Mouse (Mus musculus): Measurements from ENCODE around the gene Hs3st5. TPM values are rescaled to one million over a fixed set of nuclear protein-coding genes. Genes with fewer than 3 reads are reported as not detected.

The Hs3st5 gene
- 0.08 TPM in 1 of 2 replicates, not detected in the other for polyA plus RNA-seq (2012; rRNA removed)

DNA sequence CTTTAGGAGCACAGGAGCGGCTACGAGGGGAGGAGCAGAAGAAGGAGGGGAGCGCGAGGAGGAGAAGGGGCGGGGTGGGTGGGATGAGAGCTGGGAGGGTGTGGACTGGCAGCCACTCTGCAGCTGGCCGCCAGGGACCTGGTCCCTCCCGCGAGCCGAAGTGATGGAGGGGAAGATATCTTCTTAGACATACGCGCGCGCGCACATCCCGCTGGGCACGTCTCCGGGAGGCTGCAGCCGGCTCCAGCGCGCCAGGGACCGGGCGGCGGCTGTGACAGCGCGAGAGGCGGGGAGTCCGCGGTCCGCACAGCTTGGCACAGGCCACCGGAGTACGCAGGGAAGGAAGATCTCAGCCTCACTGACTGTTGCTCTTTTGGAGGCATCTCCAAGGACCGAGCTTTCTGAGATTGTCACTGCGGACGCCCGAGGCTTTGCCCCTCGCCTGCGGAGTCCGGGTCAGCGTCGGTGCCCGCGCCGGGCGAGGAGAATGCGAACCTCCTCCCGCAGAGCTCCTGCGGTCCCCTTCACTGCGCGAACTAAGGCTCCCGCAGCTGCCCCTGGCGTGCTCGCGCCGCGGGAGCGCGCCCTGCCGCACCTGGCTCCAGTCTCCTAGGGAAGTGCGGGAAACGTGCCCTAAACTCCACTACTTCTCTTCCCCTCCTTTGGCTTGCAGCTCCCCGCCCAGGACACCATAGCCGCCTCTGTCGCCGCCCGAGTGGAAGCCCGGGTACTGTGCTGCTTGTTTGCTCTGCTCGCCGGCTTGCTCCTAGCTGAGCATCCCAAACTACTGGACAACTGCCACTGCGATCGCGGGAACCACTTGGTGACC is at the start of gene Hs3st5:
Hs3st5 (plus strand) TSS at position 88 of the 829 bp plus-strand sequence.
- no peak for TF ChIP-seq POLR2A (IDR thresholded peaks at IDR 0.05; ENCODE audit: borderline replicate concordance, extremely low read depth, low read depth, low read length)
- TF ChIP-seq CTCF (IDR thresholded peaks at IDR 0.05; ENCODE audit: insufficient read depth, low read length), result no peak
- H3K4me3 ChIP-seq (replicated peaks; ENCODE audit: extremely low read depth, low read depth, low read length), result no peak within 1 kb of the TSS
- no peak for DNase-seq

DNA sequence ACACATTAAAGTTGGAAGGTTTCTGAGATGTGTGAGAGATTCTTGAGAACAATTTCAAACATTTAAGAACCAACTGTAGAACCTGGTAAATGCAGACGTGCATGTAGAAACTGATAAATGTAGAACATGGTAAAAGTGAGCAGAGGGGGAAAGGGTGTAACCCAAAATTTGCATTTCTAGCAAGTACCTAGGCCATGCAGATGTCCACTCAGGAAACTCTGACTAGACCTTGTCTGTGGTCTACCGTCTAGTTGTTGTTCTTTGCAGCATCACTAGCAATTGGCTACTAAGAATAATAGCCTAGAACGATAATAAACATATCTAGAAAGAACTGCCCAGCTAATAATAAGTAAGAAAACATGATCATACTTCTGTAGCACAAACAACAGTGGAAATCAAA is 38.0 kb upstream of the Hs3st5 start:
- no peaks in the 10 kb centered on the region for H3K4me1 ChIP-seq (ENCODE audit: control insufficient read depth, insufficient read depth, low read length)
- TF ChIP-seq POLR2A (IDR thresholded peaks at IDR 0.05; ENCODE audit: borderline replicate concordance, extremely low read depth, low read depth, low read length) (no peak), CTCF (IDR thresholded peaks at IDR 0.05; ENCODE audit: insufficient read depth, low read length) (no peak)
- DNase-seq, result no peak
- 80% methylated on average over 3 of the region's 3 CpGs for WGBS
- no peak overlapping the region for H3K4me3 ChIP-seq (replicated peaks; ENCODE audit: extremely low read depth, low read depth, low read length)

More for the DNA sequence above, at the start of gene Hs3st5:
- no peaks in the 10 kb centered on the region for H3K4me1 ChIP-seq (ENCODE audit: control insufficient read depth, insufficient read depth, low read length)
- WGBS, result under 1% methylated on average over 69 of the region's 71 CpGs

DNA sequence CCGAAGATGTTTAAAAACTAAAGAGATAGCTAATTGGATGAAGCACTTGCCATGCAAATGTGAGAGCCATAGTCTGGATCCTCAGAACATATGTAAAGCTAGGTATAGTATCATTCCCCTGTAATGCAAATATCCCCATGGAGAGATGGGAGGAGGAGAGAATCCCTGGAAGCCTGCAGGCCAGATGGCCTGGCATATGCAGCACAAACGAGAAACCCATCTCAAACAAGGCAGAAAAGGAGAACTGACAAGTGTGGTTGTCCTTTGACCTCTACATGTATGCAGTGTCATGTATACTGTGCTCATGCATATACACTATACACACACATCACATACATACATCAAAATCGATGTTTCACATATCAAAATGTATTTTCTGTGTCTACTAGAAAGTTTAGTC is 35.5 kb upstream of the Hs3st5 start:
- no peak for TF ChIP-seq CTCF (IDR thresholded peaks at IDR 0.05; ENCODE audit: insufficient read depth, low read length)
- TF ChIP-seq POLR2A (IDR thresholded peaks at IDR 0.05; ENCODE audit: borderline replicate concordance, extremely low read depth, low read depth, low read length), result no peak
- no peak overlapping the region for H3K4me3 ChIP-seq (replicated peaks; ENCODE audit: extremely low read depth, low read depth, low read length)
- H3K4me1 ChIP-seq (ENCODE audit: control insufficient read depth, insufficient read depth, low read length), result no peaks in the 10 kb centered on the region
- no peak for DNase-seq
- WGBS, result 62% methylated on average over 3 of the region's 3 CpGs

DNA sequence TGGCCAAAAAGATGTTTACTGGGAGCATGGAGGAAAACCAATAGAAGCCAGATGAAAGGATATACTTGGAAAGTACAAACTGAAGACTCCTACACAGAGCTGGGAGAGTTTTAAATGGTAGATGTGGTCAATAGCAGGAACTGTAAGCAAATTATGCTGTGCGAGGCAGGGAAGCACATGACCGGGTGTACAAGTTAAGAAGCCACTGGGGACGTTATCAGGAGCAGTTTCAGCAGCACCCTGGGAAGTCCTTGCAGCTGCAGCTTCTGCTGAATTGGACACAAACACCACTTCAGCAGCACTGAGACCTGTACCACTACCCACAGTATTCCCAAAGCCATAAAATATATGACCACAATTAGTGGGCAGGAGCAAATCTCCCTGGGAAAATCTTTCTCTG is 31.8 kb upstream of the Hs3st5 start:
- no peaks in the 10 kb centered on the region for H3K4me1 ChIP-seq (ENCODE audit: control insufficient read depth, insufficient read depth, low read length)
- TF ChIP-seq POLR2A (IDR thresholded peaks at IDR 0.05; ENCODE audit: borderline replicate concordance, extremely low read depth, low read depth, low read length), result no peak
- TF ChIP-seq CTCF (IDR thresholded peaks at IDR 0.05; ENCODE audit: insufficient read depth, low read length), result no peak
- DNase-seq, result no peak
- 57% methylated on average over 3 of the region's 3 CpGs for WGBS
- H3K4me3 ChIP-seq (replicated peaks; ENCODE audit: extremely low read depth, low read depth, low read length), result no peak overlapping the region

DNA sequence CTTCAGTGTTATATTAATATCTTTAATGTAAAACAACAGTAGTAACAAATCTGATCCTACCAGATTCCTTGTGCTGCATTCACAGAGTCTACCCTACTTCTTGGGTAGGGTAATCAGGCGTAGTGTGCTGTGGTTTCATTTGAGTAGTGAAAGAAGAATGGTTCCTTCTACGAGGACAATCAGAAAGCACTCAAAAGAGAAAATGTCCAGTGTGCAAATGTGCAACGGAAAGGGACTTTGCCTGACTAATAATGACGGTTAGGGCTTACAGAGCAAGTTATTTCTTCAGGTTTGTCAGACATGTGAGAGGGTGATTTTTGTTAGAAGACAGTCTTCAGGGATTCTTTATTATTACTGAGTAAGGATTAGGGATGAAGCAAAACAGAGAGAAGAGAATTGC is 29.1 kb upstream of the Hs3st5 start:
- WGBS, result 80% methylated on average over 4 of the region's 4 CpGs
- no peaks in the 10 kb centered on the region for H3K4me1 ChIP-seq (ENCODE audit: control insufficient read depth, insufficient read depth, low read length)
- TF ChIP-seq CTCF (IDR thresholded peaks at IDR 0.05; ENCODE audit: insufficient read depth, low read length), result no peak
- no peak for TF ChIP-seq POLR2A (IDR thresholded peaks at IDR 0.05; ENCODE audit: borderline replicate concordance, extremely low read depth, low read depth, low read length)
- H3K4me3 ChIP-seq (replicated peaks; ENCODE audit: extremely low read depth, low read depth, low read length), result no peak overlapping the region
- DNase-seq, result no peak

GRCm38 (mm10) chr10:36483362-36483761 is 23.3 kb upstream of the Hs3st5 start:
- no peak for DNase-seq
- WGBS, result 62% methylated on average over 2 of the region's 2 CpGs
- no peaks in the 10 kb centered on the region for H3K4me1 ChIP-seq (ENCODE audit: control insufficient read depth, insufficient read depth, low read length)
- H3K4me3 ChIP-seq (replicated peaks; ENCODE audit: extremely low read depth, low read depth, low read length), result no peak overlapping the region
- TF ChIP-seq POLR2A (IDR thresholded peaks at IDR 0.05; ENCODE audit: borderline replicate concordance, extremely low read depth, low read depth, low read length) (no peak), CTCF (IDR thresholded peaks at IDR 0.05; ENCODE audit: insufficient read depth, low read length) (no peak)

- TF ChIP-seq CTCF (IDR thresholded peaks at IDR 0.05; ENCODE audit: insufficient read depth, low read length) (no peak), POLR2A (IDR thresholded peaks at IDR 0.05; ENCODE audit: borderline replicate concordance, extremely low read depth, low read depth, low read length) (no peak)
- H3K4me1 ChIP-seq (ENCODE audit: control insufficient read depth, insufficient read depth, low read length), result no peaks in the 10 kb centered on the region
- no peak for DNase-seq
- 72% methylated on average over 3 of the region's 3 CpGs for WGBS
- H3K4me3 ChIP-seq (replicated peaks; ENCODE audit: extremely low read depth, low read depth, low read length), result no peak overlapping the region
Observed at GRCm38 (mm10) chr10:36484011-36484410, 22.6 kb upstream of the Hs3st5 start.

DNA sequence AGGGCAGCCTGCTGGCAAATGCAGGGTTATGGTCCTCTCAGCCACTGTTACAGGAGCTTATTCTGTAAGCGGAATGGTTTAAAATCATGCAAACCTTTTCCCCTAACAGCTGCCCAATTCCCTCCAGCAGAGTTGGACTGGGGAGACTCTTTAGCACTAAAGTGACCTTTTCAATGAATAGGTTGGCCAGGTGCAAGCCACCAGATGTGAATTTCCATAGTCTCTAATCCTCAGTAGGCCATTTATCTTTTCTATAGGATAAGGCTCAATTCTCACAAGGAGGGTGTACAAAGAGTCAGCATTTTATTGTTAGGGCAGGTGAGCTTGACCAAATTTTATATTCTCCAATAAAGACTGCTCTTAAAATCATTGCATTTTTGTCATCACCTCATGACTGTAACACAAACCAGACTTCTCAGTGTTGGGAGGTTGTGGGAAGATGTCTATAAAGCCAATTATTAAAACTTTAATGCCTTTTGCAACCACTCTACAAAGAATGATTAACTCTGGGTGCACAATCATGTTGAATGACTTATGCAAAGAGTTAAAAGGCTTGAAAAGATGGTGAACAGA is 21.8 kb upstream of the Hs3st5 start:
- TF ChIP-seq CTCF (IDR thresholded peaks at IDR 0.05; ENCODE audit: insufficient read depth, low read length), result no peak
- TF ChIP-seq POLR2A (IDR thresholded peaks at IDR 0.05; ENCODE audit: borderline replicate concordance, extremely low read depth, low read depth, low read length), result no peak
- 94% methylated on average over 1 of the region's 1 CpGs for WGBS
- no peak overlapping the region for H3K4me3 ChIP-seq (replicated peaks; ENCODE audit: extremely low read depth, low read depth, low read length)
- DNase-seq, result no peak
- no peaks in the 10 kb centered on the region for H3K4me1 ChIP-seq (ENCODE audit: control insufficient read depth, insufficient read depth, low read length)

DNA sequence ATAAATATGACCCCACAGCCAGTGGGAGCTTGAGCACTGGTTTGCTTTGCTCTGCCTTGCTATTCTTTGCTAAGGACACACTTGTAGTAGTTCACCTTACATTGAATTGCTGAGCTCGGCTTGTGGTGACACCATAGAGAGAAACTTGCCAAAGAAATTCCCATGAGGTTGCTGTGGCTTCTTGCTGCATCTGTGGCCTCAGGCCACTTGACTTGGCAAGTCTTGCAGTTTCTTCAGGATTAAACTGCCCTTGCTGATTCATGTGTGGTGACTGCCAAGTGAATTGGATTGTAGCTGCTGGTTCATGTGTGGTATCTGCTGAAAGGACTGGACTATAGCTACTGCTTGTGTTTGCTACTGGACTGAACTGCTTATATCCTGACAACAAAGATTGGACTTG is 13.0 kb upstream of the Hs3st5 start:
- 73% methylated on average over 1 of the region's 1 CpGs for WGBS
- Histone ChIP-seq H3K4me1 (ENCODE audit: control insufficient read depth, insufficient read depth, low read length) (no peaks in the 10 kb centered on the region), H3K4me3 (replicated peaks; ENCODE audit: extremely low read depth, low read depth, low read length) (no peak overlapping the region)
- DNase-seq, result no peak
- TF ChIP-seq CTCF (IDR thresholded peaks at IDR 0.05; ENCODE audit: insufficient read depth, low read length) (no peak), POLR2A (IDR thresholded peaks at IDR 0.05; ENCODE audit: borderline replicate concordance, extremely low read depth, low read depth, low read length) (no peak)

DNA sequence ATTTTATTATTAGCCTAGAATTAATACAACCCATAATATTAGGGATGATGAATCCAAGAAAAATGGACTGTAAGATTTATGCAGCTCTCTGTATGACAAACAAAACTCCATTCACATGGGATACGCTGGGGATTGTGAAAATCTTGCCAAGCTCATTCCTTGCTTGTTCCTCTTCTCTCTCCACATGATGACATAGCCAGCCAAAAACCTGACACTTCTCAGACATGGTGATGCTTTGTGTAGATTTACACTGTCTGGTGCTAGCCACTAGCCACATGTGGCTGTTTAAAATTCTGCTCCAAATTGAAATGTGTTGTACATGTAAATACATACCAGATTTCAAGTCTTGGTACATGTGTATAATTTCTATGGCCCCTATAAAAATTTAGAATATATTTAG is 6.9 kb upstream of the Hs3st5 start:
- no peak overlapping the region for H3K4me3 ChIP-seq (replicated peaks; ENCODE audit: extremely low read depth, low read depth, low read length)
- TF ChIP-seq CTCF (IDR thresholded peaks at IDR 0.05; ENCODE audit: insufficient read depth, low read length), result no peak
- no peak for TF ChIP-seq POLR2A (IDR thresholded peaks at IDR 0.05; ENCODE audit: borderline replicate concordance, extremely low read depth, low read depth, low read length)
- DNase-seq, result no peak
- 70% methylated on average over 1 of the region's 1 CpGs for WGBS
- H3K4me1 ChIP-seq (ENCODE audit: control insufficient read depth, insufficient read depth, low read length), result no peaks in the 10 kb centered on the region
